Mouse (Mus musculus) ES-E14 (cell line): ENCODE data around the gene Yeats4.

Source experiments
- CHD2 ChIP-seq: IDR thresholded peaks from 2 replicates; pipeline ENCODE4 v1.6.1; 2014; ENCODE audit warnings: mild to moderate bottlenecking, low read depth, low read length, inconsistent platforms
- HCFC1 ChIP-seq: IDR thresholded peaks from 2 replicates; pipeline ENCODE4 v1.6.1; 2012; ENCODE audit warnings: low read length, inconsistent platforms, borderline replicate concordance; ENCODE audit not compliant: insufficient read depth
- MAFK ChIP-seq: IDR thresholded peaks from 2 replicates; pipeline ENCODE4 v1.6.1; 2014; ENCODE audit warnings: mild to moderate bottlenecking, low read depth, low read length, inconsistent platforms; ENCODE audit not compliant: insufficient read depth
- ZNF384 ChIP-seq: IDR thresholded peaks from 2 replicates; pipeline ENCODE4 v1.6.1; 2012; ENCODE audit warnings: low read depth, low read length, inconsistent platforms

GRCm38 (mm10) chr10:117172069-117172468 is 52.2 kb downstream of the Yeats4 start:
- no peak for TF ChIP-seq ZNF384
- no peak for TF ChIP-seq HCFC1
- TF ChIP-seq CHD2 = no peak
- no peak for TF ChIP-seq MAFK
